Mouse (Mus musculus): ENCODE results near the gene Fbxw4.

DNA sequence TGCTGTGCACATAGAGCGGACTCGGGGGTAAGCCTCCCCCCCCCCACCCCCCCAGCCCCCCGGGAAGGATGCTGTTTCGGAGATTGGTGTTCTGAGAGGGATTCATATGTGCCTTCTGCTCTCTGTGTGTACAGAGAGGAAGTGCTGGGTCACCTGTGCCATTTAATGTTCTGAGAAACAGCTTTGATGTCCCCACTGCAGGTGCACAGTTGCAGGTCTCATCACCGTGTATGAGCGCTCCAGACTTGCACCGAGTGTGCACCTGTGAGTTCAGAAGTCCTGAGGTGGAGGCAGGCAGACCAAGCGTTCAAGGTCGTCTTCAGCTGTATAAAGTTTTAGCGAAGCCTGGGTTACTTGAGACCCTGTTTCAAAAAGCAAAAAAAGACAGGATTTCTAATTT is 23.6 kb upstream of the Fbxw4 start:
- TF ChIP-seq POLR2A (IDR thresholded peaks at IDR 0.05; ENCODE audit: insufficient read depth, low read length) (no peak), CTCF (IDR thresholded peaks at IDR 0.05; ENCODE audit: low read depth, low read length) (no peak)
